Comparison of ENCODE assay signal across 8 mouse cellular contexts in the genomic region with DNA sequence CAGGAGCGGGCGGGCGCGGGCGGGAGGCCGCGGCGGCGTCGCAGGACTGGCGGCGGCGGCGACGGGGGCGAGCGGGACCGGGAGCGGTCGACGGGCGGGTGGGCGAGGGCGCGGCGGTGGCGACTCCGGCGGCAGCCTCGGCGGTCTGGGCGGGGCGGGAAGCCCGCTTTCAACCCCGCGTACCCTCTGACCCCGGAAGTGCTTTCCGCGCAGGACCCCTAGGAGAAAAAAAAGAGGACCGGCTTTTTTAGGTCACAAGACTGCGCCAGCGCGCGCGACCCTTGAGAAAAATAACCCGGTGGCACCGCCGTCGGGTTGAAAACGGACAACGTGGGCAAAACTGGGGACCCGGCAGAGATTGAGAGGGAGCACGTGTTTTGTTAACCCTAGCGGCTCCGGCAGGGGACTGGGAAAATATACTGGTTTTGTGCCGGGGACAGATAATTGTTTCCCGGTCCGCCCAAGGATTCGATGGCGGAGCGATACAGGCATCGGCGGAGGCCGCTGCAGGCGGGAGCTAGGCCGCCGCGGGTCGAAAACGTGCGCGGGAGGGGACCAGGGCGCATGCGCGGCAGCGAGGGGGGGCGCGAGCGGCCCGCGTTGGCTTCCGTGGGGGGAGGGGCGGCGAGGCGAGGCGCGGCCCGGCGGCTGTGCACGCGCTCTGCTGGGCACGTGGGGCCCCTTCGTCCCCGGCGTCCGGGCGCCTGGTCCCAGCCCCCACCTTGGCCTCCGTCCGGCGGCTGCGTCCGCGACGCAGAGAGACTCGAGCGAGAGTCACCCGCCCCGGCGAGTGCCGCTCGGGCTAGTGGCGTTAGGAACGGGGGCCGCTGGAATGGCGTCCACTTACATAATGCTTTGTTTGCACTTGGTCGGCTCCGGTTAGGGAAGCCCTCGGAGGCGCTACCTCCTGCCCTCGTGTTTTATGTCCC. TPM values are rescaled to one million over a fixed set of nuclear protein-coding genes. Genes with fewer than 3 reads are reported as not detected.
DNase-seq lines count a peak whose midpoint lies in the region; ATAC-seq and TF ChIP-seq lines count a peak whose summit lies in the region.

A gene (minus strand): TSS at position 290 of the 929 bp plus-strand sequence.

- peak within 1 kb of the TSS; percentile 97 for H3K9ac ChIP-seq in ES-E14 (ENCODE audit: insufficient read depth, low read depth, low read length, poor library complexity, severe bottlenecking)
- peak within 1 kb of the TSS; percentile 98 for H3K9ac ChIP-seq in forebrain, embryonic 16.5 days (replicated peaks; ENCODE audit: low read depth, low read length)
- H3K9ac ChIP-seq in lung, embryonic 14.5 days: peak within 1 kb of the TSS; percentile 99

- peaks cover 1 to 3% of the 10 kb centered on the region in 2 experiments; a peak in 3 of 4 replicates for H3K4me1 ChIP-seq in ES-E14 (ENCODE audit: control insufficient read depth in 2 of 2, insufficient read depth in 2 of 2, low read length in 2 of 2, poor library complexity in 1 of 2)
- peaks cover 26% of the 10 kb centered on the region for H3K4me1 ChIP-seq in forebrain, embryonic 16.5 days (replicated peaks; ENCODE audit: control insufficient read depth, insufficient read depth, low read length)
- peaks cover 10% of the 10 kb centered on the region; the same call in 1 of the 2 replicates for H3K4me1 ChIP-seq in lung, embryonic 14.5 days (ENCODE audit: insufficient read depth)
- H3K4me1 ChIP-seq in olfactory bulb, adult 2 months (ENCODE audit: control insufficient read depth, insufficient read depth, low read length): peaks cover 2% of the 10 kb centered on the region; the same call in 1 of the 2 replicates
- peaks cover 14% of the 10 kb centered on the region for H3K4me1 ChIP-seq in thymus, adult 2 months (replicated peaks; ENCODE audit: control insufficient read depth, insufficient read depth, low read length)

- peak within 1 kb of the TSS; percentile 99 for H3K27ac ChIP-seq in ES-E14 (ENCODE audit: insufficient read depth, low read depth, low read length, poor library complexity, severe bottlenecking)
- peak within 1 kb of the TSS; percentile 100 for H3K27ac ChIP-seq in forebrain, embryonic 16.5 days (ENCODE audit: low read length)
- H3K27ac ChIP-seq in layer of hippocampus, adult 2 months: peak within 1 kb of the TSS; percentile 100
- H3K27ac ChIP-seq in lung, embryonic 14.5 days (ENCODE audit: low read depth): peak within 1 kb of the TSS; percentile 100
- H3K27ac ChIP-seq in olfactory bulb, adult 2 months (ENCODE audit: insufficient read depth, low read depth, low read length): peak within 1 kb of the TSS; percentile 100
- H3K27ac ChIP-seq in thymus, adult 2 months (ENCODE audit: control insufficient read depth, insufficient read depth, low read length): peak within 1 kb of the TSS; percentile 99

- under 1% methylated on average over 115 of the region's 120 CpGs for WGBS in forebrain, embryonic 16.5 days
- WGBS in lung, embryonic 14.5 days: under 1% methylated on average over 119 of the region's 120 CpGs
- under 1% methylated on average over 102 of the region's 120 CpGs for WGBS in olfactory bulb, adult 2 months
- under 1% methylated on average over 118 of the region's 120 CpGs for WGBS in thymus, adult 2 months

- H3K36me3 ChIP-seq in ES-E14 (ENCODE audit: control insufficient read depth, insufficient read depth, low read length, poor library complexity, severe bottlenecking): peaks cover 22% of the 10 kb centered on the region
- peaks cover 4% of the 10 kb centered on the region for H3K36me3 ChIP-seq in forebrain, embryonic 16.5 days (ENCODE audit: control insufficient read depth, insufficient read depth)
- H3K36me3 ChIP-seq in lung, embryonic 14.5 days (ENCODE audit: insufficient read depth): peaks cover 31% of the 10 kb centered on the region
- H3K36me3 ChIP-seq in thymus, adult 2 months (ENCODE audit: control insufficient read depth, insufficient read depth, low read length): 0 out of 2 replicates have a peak, but pooled peaks cover 4% of the 10 kb centered on the region

- intact Hi-C loops in heart, postnatal 36 days (cut with DNase I): loop anchor here (1.0 kb wide), 1 partner anchor 54 kb away; no protein-coding TSS in a partner anchor

- no peaks in the 10 kb centered on the region for H3K9me3 ChIP-seq in ES-E14 (ENCODE audit: control insufficient read depth, insufficient read depth, low read depth, low read length)
- H3K9me3 ChIP-seq in forebrain, embryonic 16.5 days (ENCODE audit: control insufficient read depth, low read length): no peaks in the 10 kb centered on the region
- no peaks in the 10 kb centered on the region for H3K9me3 ChIP-seq in lung, embryonic 14.5 days (ENCODE audit: low read depth, low read length)

- ATAC-seq in forebrain, embryonic 16.5 days: peak; percentile 72
- peak; percentile 82 for ATAC-seq in lung, embryonic 14.5 days (ENCODE audit: insufficient read depth)

- peak within 1 kb of the TSS; percentile 76 for H3K4me2 ChIP-seq in forebrain, embryonic 16.5 days (ENCODE audit: low read length)
- H3K4me2 ChIP-seq in lung, embryonic 14.5 days: peak within 1 kb of the TSS; percentile 82

- DNase-seq in ES-E14 (ENCODE audit: low read depth, low spot score): peak; percentile 86
- peak; percentile 98 for DNase-seq in cerebellum, adult 11-12 months
- peak; percentile 98 for DNase-seq in heart, postnatal 36 days
- DNase-seq in layer of hippocampus, adult 2 months (ENCODE audit: low spot score in 2 of 2): peak; percentile 94 to 98
- peak; percentile 97 for DNase-seq in lung, embryonic 14.5 days
- DNase-seq in thymus, adult 2 months: peak; percentile 94

- H3K27me3 ChIP-seq in forebrain, embryonic 16.5 days (replicated peaks; ENCODE audit: control insufficient read depth, insufficient read depth, low read length): no peaks in the 10 kb centered on the region
- H3K27me3 ChIP-seq in lung, embryonic 14.5 days (ENCODE audit: insufficient read depth, low read length): no peaks in the 10 kb centered on the region
- no peaks in the 10 kb centered on the region for H3K27me3 ChIP-seq in thymus, adult 2 months (ENCODE audit: control insufficient read depth, insufficient read depth, low read length)

- peak; percentile 89 for TF ChIP-seq POLR2A in olfactory bulb, adult 2 months (IDR thresholded peaks at IDR 0.05; ENCODE audit: insufficient read depth, low read depth, low read length)
- peak; percentile 97 for TF ChIP-seq POLR2A in thymus, adult 2 months (IDR thresholded peaks at IDR 0.05; ENCODE audit: control insufficient read depth, extremely low read depth, insufficient read depth, low read length, poor library complexity)

- in situ Hi-C loops in ES-E14 (cut with MboI; ENCODE audit: low sequenced_read_pairs in 2 of 2, unreplicated experiment in 2 of 2): no loop called here

- H3K4me3 ChIP-seq in ES-E14 (ENCODE audit: insufficient read depth in 1 of 2, low read depth in 1 of 2, low read length in 2 of 2, poor library complexity in 1 of 2, severe bottlenecking in 1 of 2): peak within 1 kb of the TSS; percentile 97 to 99
- peak within 1 kb of the TSS; percentile 99 for H3K4me3 ChIP-seq in forebrain, embryonic 16.5 days (replicated peaks; ENCODE audit: low read length)
- H3K4me3 ChIP-seq in layer of hippocampus, adult 2 months: peak within 1 kb of the TSS; percentile 98
- peak within 1 kb of the TSS; percentile 99 for H3K4me3 ChIP-seq in lung, embryonic 14.5 days (ENCODE audit: low read depth, low read length)
- peak within 1 kb of the TSS; percentile 64 for H3K4me3 ChIP-seq in olfactory bulb, adult 2 months (ENCODE audit: insufficient read depth, low read depth, low read length)
- H3K4me3 ChIP-seq in thymus, adult 2 months (ENCODE audit: control insufficient read depth, insufficient read depth, low read length): peak within 1 kb of the TSS; percentile 99

- TF ChIP-seq CTCF in layer of hippocampus, adult 2 months (conservative IDR thresholded peaks at IDR 0.05): no peak
- TF ChIP-seq CTCF in lung, embryonic 14.5 days (IDR thresholded peaks at IDR 0.05; ENCODE audit: low read depth): no peak
- no peak for TF ChIP-seq CTCF in olfactory bulb, adult 2 months (IDR thresholded peaks at IDR 0.05; ENCODE audit: insufficient read depth, low read depth, low read length)
- no peak for TF ChIP-seq CTCF in thymus, adult 2 months (IDR thresholded peaks at IDR 0.05; ENCODE audit: borderline replicate concordance, control insufficient read depth, extremely low read depth, insufficient read depth, low read length, poor library complexity)

TF ChIP-seq in ES-E14, 5 proteins besides CTCF, POLR2A, EP300 and RAD21:
- TF ChIP-seq ZC3H11A (IDR thresholded peaks at IDR 0.05; ENCODE audit: borderline replicate concordance, low read depth, low read length) (no peak), CHD2 (IDR thresholded peaks at IDR 0.05; ENCODE audit: low read depth, low read length) (peak; percentile 84), MAFK (IDR thresholded peaks at IDR 0.05; ENCODE audit: insufficient read depth, low read depth, low read length) (no peak), HCFC1 (IDR thresholded peaks at IDR 0.05; ENCODE audit: borderline replicate concordance, insufficient read depth, low read length) (peak; percentile 72; the same call in 1 of the 2 replicates), ZNF384 (IDR thresholded peaks at IDR 0.05; ENCODE audit: low read depth, low read length) (peak; percentile 94)

RNA-seq across cellular contexts. Expression of the gene that starts here (rescaled TPM):
- total RNA-seq in ES-E14 (2012; rRNA removed): 68.4 and 102 TPM in 2 replicates
- 256 and 326 TPM in 2 replicates for polyA plus RNA-seq in forebrain, embryonic 16.5 days (2015; fragmentation: Nextera tagmentation; extraction: Ambion mirVana)
- total RNA-seq in heart, postnatal 36 days (2021): 100 to 1,000 TPM; 147 to 159 TPM
- total RNA-seq in layer of hippocampus, adult 2 months (2021): 100 to 1,000 TPM; 179 to 184 TPM
- polyA plus RNA-seq in lung, embryonic 14.5 days (2014; fragmentation: Nextera tagmentation; extraction: Ambion mirVana): 552 and 588 TPM in 2 replicates
- polyA plus RNA-seq in olfactory bulb, adult 2 months (2012; ENCODE audit: insufficient read depth, insufficient read length, low replicate concordance, missing spikeins): not detected in 2 replicates
- polyA plus RNA-seq in thymus, adult 2 months (2012; rRNA removed): 291 and 363 TPM in 2 replicates

Comparison
In these comparisons a context has a peak if more than half of its experiments do, and no peak if none do; other contexts are left out.
1. Peak in every context shown above with its lines: DNase-seq, ATAC-seq, H3K4me3 ChIP-seq and H3K27ac ChIP-seq.